Mouse (Mus musculus): ENCODE data around the gene Socs1. TPM values are rescaled to one million over a fixed set of nuclear protein-coding genes. Genes with fewer than 3 reads are reported as not detected.

Socs1 gene
- polyA plus RNA-seq, 2 experiments = 13.8 to 16.6 TPM

DNA sequence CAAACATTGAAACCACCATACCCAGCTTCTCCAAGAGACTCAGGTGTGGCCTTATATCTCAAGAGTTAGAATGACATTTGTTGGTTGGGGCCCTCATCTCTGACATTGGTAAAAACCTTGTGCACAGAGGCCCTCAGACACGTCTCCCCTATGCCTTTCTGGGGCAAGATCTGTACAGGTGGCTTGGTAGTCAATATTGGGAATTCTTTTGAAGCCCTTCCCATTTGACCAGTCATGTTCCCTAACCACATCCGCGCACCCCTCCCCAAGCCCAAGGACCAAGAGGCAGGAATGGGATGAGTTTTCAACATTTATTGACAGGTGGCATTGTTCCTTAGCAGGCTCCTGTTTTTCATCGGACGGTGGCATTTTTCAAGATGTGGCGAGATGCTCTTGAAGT, 10.7 kb upstream of the Socs1 start, which contains the start of gene Prm2:
TSS of gene Prm2 (minus strand) at position 101 of the 400 bp plus-strand sequence.
- DNase-seq (ENCODE audit: low spot score) (no peak), ATAC-seq (ENCODE audit: low FRiP score, low read depth) (no peak)
- no peak within 1 kb of the TSS for H3K4me2 ChIP-seq (replicated peaks; ENCODE audit: low read depth, low read length, severe bottlenecking)
- H3K4me1 ChIP-seq (ENCODE audit: control insufficient read depth, insufficient read depth, low read length) = no peaks in the 10 kb centered on the region
- H3K9me3 ChIP-seq (ENCODE audit: control insufficient read depth, low read length) = no peaks in the 10 kb centered on the region
- no peak within 1 kb of the TSS for H3K27ac ChIP-seq (replicated peaks; ENCODE audit: low read depth, low read length)
- no peak within 1 kb of the TSS for H3K9ac ChIP-seq (ENCODE audit: low read depth, low read length, severe bottlenecking)
- 86% methylated on average over 6 of the region's 6 CpGs for WGBS
- H3K27me3 ChIP-seq (ENCODE audit: control insufficient read depth, insufficient read depth, low read length) = peaks cover 17% of the 10 kb centered on the region; the same call in 1 of the 2 replicates
- TF ChIP-seq POLR2A (IDR thresholded peaks at IDR 0.05; ENCODE audit: borderline replicate concordance, extremely low read depth, insufficient read depth, insufficient read length) = no peak
- H3K4me3 ChIP-seq (replicated peaks; ENCODE audit: low read length) = no peak within 1 kb of the TSS
- no peaks in the 10 kb centered on the region for H3K36me3 ChIP-seq (ENCODE audit: control insufficient read depth, insufficient read depth, low read length)

DNA sequence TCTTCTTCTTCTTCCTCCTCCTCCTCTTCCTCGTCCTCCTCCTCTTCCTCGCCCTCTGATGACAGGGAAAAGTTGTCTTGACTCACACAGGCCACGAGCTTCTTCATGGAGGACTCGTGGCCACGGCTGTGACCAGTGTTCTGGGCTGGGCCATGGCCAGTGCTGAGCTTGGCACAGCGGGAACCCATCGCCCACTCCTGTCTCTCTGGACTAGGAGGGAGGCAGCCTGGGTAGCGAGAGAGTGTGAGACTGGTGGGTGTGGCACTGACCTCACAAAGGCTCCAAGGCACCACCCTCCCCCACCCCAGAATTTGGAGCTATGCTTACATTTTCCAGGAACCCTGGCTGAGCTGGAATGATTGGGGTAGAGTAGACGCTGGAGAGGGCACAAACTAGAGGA, 5.4 kb upstream of the Socs1 start, which contains the start of gene Prm3:
TSS of gene Prm3 (minus strand) at position 213 of the 400 bp plus-strand sequence.
- Histone ChIP-seq H3K27me3 (ENCODE audit: control insufficient read depth, insufficient read depth, low read length) (0 out of 2 replicates have a peak, but pooled peaks cover 2% of the 10 kb centered on the region), H3K9ac (ENCODE audit: low read depth, low read length, severe bottlenecking) (no peak within 1 kb of the TSS), H3K4me1 (ENCODE audit: control insufficient read depth, insufficient read depth, low read length) (peaks cover 6% of the 10 kb centered on the region; the same call in 1 of the 2 replicates), H3K36me3 (ENCODE audit: control insufficient read depth, insufficient read depth, low read length) (no peaks in the 10 kb centered on the region), H3K27ac (replicated peaks; ENCODE audit: low read depth, low read length) (no peak within 1 kb of the TSS), H3K4me3 (replicated peaks; ENCODE audit: low read length) (no peak within 1 kb of the TSS), H3K4me2 (replicated peaks; ENCODE audit: low read depth, low read length, severe bottlenecking) (no peak within 1 kb of the TSS), H3K9me3 (ENCODE audit: control insufficient read depth, low read length) (no peaks in the 10 kb centered on the region)
- DNase-seq (ENCODE audit: low spot score) = no peak
- no peak for TF ChIP-seq POLR2A (IDR thresholded peaks at IDR 0.05; ENCODE audit: borderline replicate concordance, extremely low read depth, insufficient read depth, insufficient read length)
- WGBS = 64% methylated on average over 9 of the region's 9 CpGs
- ATAC-seq (ENCODE audit: low FRiP score, low read depth) = no peak

DNA sequence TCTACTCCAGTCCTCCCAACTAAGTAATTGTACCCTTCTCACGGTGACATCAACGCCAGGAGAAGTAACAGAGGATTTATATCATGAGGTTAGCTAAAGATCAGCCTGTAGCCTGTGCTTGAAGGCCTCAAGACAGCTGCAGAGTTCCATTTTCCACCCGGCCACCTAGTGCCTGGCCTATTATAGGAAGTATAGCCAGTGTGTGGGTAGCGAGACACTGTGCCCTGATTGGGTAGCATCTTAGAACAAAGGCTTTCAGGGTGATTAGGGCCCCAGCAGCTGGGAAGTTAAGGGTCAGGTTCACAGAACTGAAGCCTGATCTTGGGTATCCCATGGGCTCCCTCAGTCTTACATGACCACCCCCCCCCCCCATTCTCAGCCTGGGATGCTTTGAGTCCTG, 3.5 kb upstream of the Socs1 start:
- no peak for DNase-seq (ENCODE audit: low spot score)
- H3K9me3 ChIP-seq (ENCODE audit: control insufficient read depth, low read length) = no peaks in the 10 kb centered on the region
- no peak overlapping the region for H3K9ac ChIP-seq (ENCODE audit: low read depth, low read length, severe bottlenecking)
- H3K4me3 ChIP-seq (replicated peaks; ENCODE audit: low read length) = no peak overlapping the region
- no peaks in the 10 kb centered on the region for H3K36me3 ChIP-seq (ENCODE audit: control insufficient read depth, insufficient read depth, low read length)
- 55% methylated on average over 4 of the region's 4 CpGs for WGBS
- peaks cover 6% of the 10 kb centered on the region; the same call in 1 of the 2 replicates for H3K4me1 ChIP-seq (ENCODE audit: control insufficient read depth, insufficient read depth, low read length)
- no peak for ATAC-seq (ENCODE audit: low FRiP score, low read depth)
- H3K27ac ChIP-seq (replicated peaks; ENCODE audit: low read depth, low read length) = no peak overlapping the region
- no peaks in the 10 kb centered on the region for H3K27me3 ChIP-seq (ENCODE audit: control insufficient read depth, insufficient read depth, low read length)
- H3K4me2 ChIP-seq (replicated peaks; ENCODE audit: low read depth, low read length, severe bottlenecking) = no peak overlapping the region
- no peak for TF ChIP-seq POLR2A (IDR thresholded peaks at IDR 0.05; ENCODE audit: borderline replicate concordance, extremely low read depth, insufficient read depth, insufficient read length)

DNA sequence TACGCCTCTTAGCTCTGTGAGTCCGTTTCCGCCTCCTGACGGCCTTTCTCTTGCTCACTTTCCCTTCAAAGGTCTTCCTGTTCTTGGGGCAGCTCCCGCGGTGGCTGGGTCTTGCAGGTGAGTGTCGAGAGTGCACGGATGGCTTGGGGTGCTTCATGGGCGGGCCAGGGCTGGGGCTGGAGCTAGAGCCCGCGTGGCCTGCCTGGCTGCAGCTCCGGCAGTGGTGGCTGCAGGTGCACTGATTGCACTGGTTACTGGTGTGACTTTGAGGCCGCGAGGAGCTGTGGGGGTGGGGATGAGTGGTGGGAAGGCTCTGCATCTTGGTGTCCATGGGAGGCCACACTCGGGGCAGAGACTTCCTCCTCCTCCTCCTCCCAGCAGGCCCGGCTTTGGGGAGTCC, 2.9 kb upstream of the Socs1 start, which contains the start of gene Tnp2:
TSS of gene Tnp2 (minus strand) at position 390 of the 400 bp plus-strand sequence.
- DNase-seq (ENCODE audit: low spot score) = no peak
- TF ChIP-seq POLR2A (IDR thresholded peaks at IDR 0.05; ENCODE audit: borderline replicate concordance, extremely low read depth, insufficient read depth, insufficient read length) = no peak
- Histone ChIP-seq H3K27me3 (ENCODE audit: control insufficient read depth, insufficient read depth, low read length) (no peaks in the 10 kb centered on the region), H3K9me3 (ENCODE audit: control insufficient read depth, low read length) (no peaks in the 10 kb centered on the region), H3K36me3 (ENCODE audit: control insufficient read depth, insufficient read depth, low read length) (peaks cover 1% of the 10 kb centered on the region; the same call in 1 of the 2 replicates), H3K4me1 (ENCODE audit: control insufficient read depth, insufficient read depth, low read length) (peaks cover 9% of the 10 kb centered on the region), H3K9ac (ENCODE audit: low read depth, low read length, severe bottlenecking) (no peak within 1 kb of the TSS), H3K27ac (replicated peaks; ENCODE audit: low read depth, low read length) (0 out of 2 replicates have a peak within 1 kb of the TSS, but pooled peaks have one; percentile 19), H3K4me2 (replicated peaks; ENCODE audit: low read depth, low read length, severe bottlenecking) (no peak within 1 kb of the TSS), H3K4me3 (replicated peaks; ENCODE audit: low read length) (no peak within 1 kb of the TSS)
- 42% methylated on average over 16 of the region's 16 CpGs for WGBS
- ATAC-seq (ENCODE audit: low FRiP score, low read depth) = no peak

DNA sequence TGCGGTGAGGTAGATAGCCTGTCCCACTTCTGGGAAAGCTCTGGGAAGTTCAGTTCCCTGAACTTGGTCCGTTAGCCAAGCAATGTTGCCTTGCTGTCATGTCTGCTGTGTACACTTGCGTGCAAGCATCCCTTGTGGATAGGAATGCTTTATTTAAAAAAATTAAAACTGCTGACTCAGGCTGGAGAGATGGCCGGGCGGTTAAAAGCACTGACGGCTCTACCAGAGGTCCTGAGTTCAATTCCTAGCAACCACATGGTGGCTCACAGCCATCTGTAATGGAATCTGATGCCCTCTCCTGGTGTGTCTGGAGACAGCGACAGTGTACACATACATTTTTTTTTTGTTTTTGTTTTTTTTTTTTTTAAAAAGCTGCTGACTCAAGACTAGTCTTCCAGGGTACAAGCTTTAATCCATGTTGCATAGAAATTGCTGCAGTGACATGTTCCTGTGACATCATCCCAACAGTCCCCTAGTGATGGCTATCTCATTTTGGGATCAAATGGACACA, 2.3 kb upstream of the Socs1 start:
- H3K36me3 ChIP-seq (ENCODE audit: control insufficient read depth, insufficient read depth, low read length) = peaks cover 8% of the 10 kb centered on the region
- H3K4me1 ChIP-seq (ENCODE audit: control insufficient read depth, insufficient read depth, low read length) = peaks cover 16% of the 10 kb centered on the region
- H3K27ac ChIP-seq (replicated peaks; ENCODE audit: low read depth, low read length) = 0 out of 2 replicates have a peak overlapping the region, but pooled peaks have one; percentile 19
- H3K4me3 ChIP-seq (replicated peaks; ENCODE audit: low read length) = no peak overlapping the region
- WGBS = 75% methylated on average over 7 of the region's 7 CpGs
- DNase-seq (ENCODE audit: low spot score) (no peak), ATAC-seq (ENCODE audit: low FRiP score, low read depth) (no peak)
- no peaks in the 10 kb centered on the region for H3K9me3 ChIP-seq (ENCODE audit: control insufficient read depth, low read length)
- H3K27me3 ChIP-seq (ENCODE audit: control insufficient read depth, insufficient read depth, low read length) = no peaks in the 10 kb centered on the region
- no peak for TF ChIP-seq POLR2A (IDR thresholded peaks at IDR 0.05; ENCODE audit: borderline replicate concordance, extremely low read depth, insufficient read depth, insufficient read length)
- H3K9ac ChIP-seq (ENCODE audit: low read depth, low read length, severe bottlenecking) = no peak overlapping the region
- no peak overlapping the region for H3K4me2 ChIP-seq (replicated peaks; ENCODE audit: low read depth, low read length, severe bottlenecking)
